Mouse (Mus musculus) C2C12 (cell line): ENCODE measurements around the gene Uxs1.

ENCODE experiments used
- CEBPB ChIP-seq: IDR thresholded peaks from one replicate; pipeline ENCODE4 v1.6.1; 2011; ENCODE audit warnings: low read depth, mild to moderate bottlenecking, control low read depth, moderate library complexity
- CTCF ChIP-seq: IDR thresholded peaks from one replicate; pipeline ENCODE4 v1.5.1; 2011; ENCODE audit not compliant: control insufficient read depth, insufficient read depth, insufficient read length
- MAX ChIP-seq: IDR thresholded peaks from one replicate; pipeline ENCODE4 v1.6.1; 2011; ENCODE audit warnings: mild to moderate bottlenecking, control low read depth

- TF ChIP-seq CEBPB (no peak), CTCF (no peak), MAX (no peak)
Measured at GRCm38 (mm10) chr1:43811055-43811454, 16.5 kb downstream of the Uxs1 start.
